In genomic region chr3:154172593-154172965, GRCm38 (mm10) we compare ENCODE assay signal across 22 mouse cellular contexts.
DNase-seq lines count a peak whose midpoint lies in the region; ATAC-seq and TF ChIP-seq lines count a peak whose summit lies in the region.
"Had no signal": no experiment of that assay in that cellular context is flagged by ENCODE, and none has a peak within 500 bp of the region (broad histone marks: within the 10 kb centered on the region; RNA-seq: fewer than 3 reads in every experiment).

No protein-coding gene starts in this region.

- WGBS in forebrain, embryonic 14.5 days, result 70% methylated on average over 5 of the region's 5 CpGs
- 83% methylated on average over 5 of the region's 5 CpGs for WGBS in hindbrain, embryonic 16.5 days
- 58% methylated on average over 5 of the region's 5 CpGs for WGBS in midbrain, postnatal 0 days
- WGBS in cerebellum, adult 2 months, result 72% methylated on average over 5 of the region's 5 CpGs

- H3K4me2 ChIP-seq in forebrain, embryonic 14.5 days (ENCODE audit: low read length), result no peak overlapping the region
- no peak overlapping the region for H3K4me2 ChIP-seq in hindbrain, embryonic 16.5 days (ENCODE audit: low read length)
- H3K4me2 ChIP-seq in midbrain, postnatal 0 days (ENCODE audit: low read depth, low read length, poor library complexity, severe bottlenecking), result no peak overlapping the region
- H3K4me2 ChIP-seq: embryonic facial prominence, embryonic 12.5 days; hindbrain, embryonic 15.5 days; stomach, embryonic 15.5 days had no signal

- no peak overlapping the region for H3K4me3 ChIP-seq in layer of hippocampus, adult 2 months
- H3K4me3 ChIP-seq in forebrain, embryonic 14.5 days (ENCODE audit: low read depth, low read length), result no peak overlapping the region
- H3K4me3 ChIP-seq in hindbrain, embryonic 16.5 days (ENCODE audit: low read length), result no peak overlapping the region
- H3K4me3 ChIP-seq in midbrain, postnatal 0 days (ENCODE audit: low read depth, low read length), result no peak overlapping the region
- H3K4me3 ChIP-seq in cerebellum, adult 2 months (replicated peaks; ENCODE audit: insufficient read depth, low read depth, low read length), result no peak overlapping the region
- H3K4me3 ChIP-seq: embryonic facial prominence, embryonic 12.5 days; hindbrain, embryonic 15.5 days; megakaryocyte, embryonic 14.5 days; myocyte; stomach, embryonic 15.5 days had no signal

- H3K4me1 ChIP-seq in forebrain, embryonic 14.5 days (ENCODE audit: control insufficient read depth, insufficient read depth, low read length), result peaks cover 15% of the 10 kb centered on the region
- H3K4me1 ChIP-seq in hindbrain, embryonic 16.5 days (ENCODE audit: control insufficient read depth, insufficient read depth, low read depth, low read length), result peaks cover 8% of the 10 kb centered on the region
- no peaks in the 10 kb centered on the region for H3K4me1 ChIP-seq in midbrain, postnatal 0 days (ENCODE audit: insufficient read depth, low read length)
- peaks cover 4% of the 10 kb centered on the region; the same call in 1 of the 2 replicates for H3K4me1 ChIP-seq in cerebellum, adult 2 months (ENCODE audit: control insufficient read depth, insufficient read depth, low read length)
- H3K4me1 ChIP-seq: stomach, embryonic 15.5 days had no signal

- no peaks in the 10 kb centered on the region for H3K27me3 ChIP-seq in forebrain, embryonic 14.5 days (replicated peaks; ENCODE audit: control insufficient read depth, insufficient read depth, low read length)
- no peaks in the 10 kb centered on the region for H3K27me3 ChIP-seq in hindbrain, embryonic 16.5 days (replicated peaks; ENCODE audit: control insufficient read depth, insufficient read depth, low read length)
- H3K27me3 ChIP-seq in midbrain, postnatal 0 days (ENCODE audit: insufficient read depth, low read length), result no peaks in the 10 kb centered on the region
- no peaks in the 10 kb centered on the region for H3K27me3 ChIP-seq in cerebellum, adult 2 months (ENCODE audit: control insufficient read depth, insufficient read depth, low read length)
- H3K27me3 ChIP-seq: embryonic facial prominence, embryonic 12.5 days; hindbrain, embryonic 15.5 days; stomach, embryonic 15.5 days had no signal

- no peak for DNase-seq in layer of hippocampus, adult 2 months (ENCODE audit: low spot score in 2 of 2)
- no peak for DNase-seq in layer of hippocampus, adult 9-10 months (ENCODE audit: low spot score)
- DNase-seq in forebrain, embryonic 14.5 days (ENCODE audit: low spot score), result no peak
- DNase-seq in midbrain, postnatal 0 days (ENCODE audit: low spot score), result no peak
- DNase-seq in ovary, postnatal 14 days (ENCODE audit: low spot score), result no peak
- DNase-seq in cerebellum, adult 2 months, result no peak
- DNase-seq: adrenal gland, adult 2 months; cerebellum, adult 9-11 months; gastrocnemius, postnatal 25 days; kidney, adult 2 months; kidney, postnatal 14 days; liver; liver, postnatal 0 days; lung, postnatal 10 days; thymus, adult 18-20 months; thymus, postnatal 4 days had no signal

- peak overlapping the region; percentile 94 for H3K27ac ChIP-seq in layer of hippocampus, adult 2 months
- peak overlapping the region; percentile 87 for H3K27ac ChIP-seq in forebrain, embryonic 14.5 days (ENCODE audit: low read depth, low read length)
- H3K27ac ChIP-seq in hindbrain, embryonic 16.5 days (ENCODE audit: low read depth, low read length), result peak overlapping the region; percentile 64
- H3K27ac ChIP-seq in midbrain, postnatal 0 days (ENCODE audit: low read depth, low read length), result peak overlapping the region; percentile 51
- no peak overlapping the region for H3K27ac ChIP-seq in cerebellum, adult 2 months (ENCODE audit: insufficient read depth, low read length)
- H3K27ac ChIP-seq: embryonic facial prominence, embryonic 12.5 days; stomach, embryonic 15.5 days had no signal

- no peak for TF ChIP-seq POLR2A in cerebellum, adult 2 months (IDR thresholded peaks at IDR 0.05; ENCODE audit: borderline replicate concordance, insufficient read depth, low read length)

- ATAC-seq in forebrain, embryonic 14.5 days, result no peak; the same call in 1 of the 2 replicates
- peak; percentile 48 for ATAC-seq in hindbrain, embryonic 16.5 days
- ATAC-seq in midbrain, postnatal 0 days (ENCODE audit: low FRiP score), result no peak
- ATAC-seq: liver, postnatal 0 days had no signal

- H3K36me3 ChIP-seq in forebrain, embryonic 14.5 days (ENCODE audit: control insufficient read depth, insufficient read depth, low read length), result no peaks in the 10 kb centered on the region
- no peaks in the 10 kb centered on the region for H3K36me3 ChIP-seq in hindbrain, embryonic 16.5 days (ENCODE audit: control insufficient read depth, insufficient read depth, low read length)
- no peaks in the 10 kb centered on the region for H3K36me3 ChIP-seq in midbrain, postnatal 0 days (ENCODE audit: insufficient read depth, low read length)
- H3K36me3 ChIP-seq: embryonic facial prominence, embryonic 12.5 days; hindbrain, embryonic 15.5 days; stomach, embryonic 15.5 days had no signal

- TF ChIP-seq CTCF in layer of hippocampus, adult 2 months (conservative IDR thresholded peaks at IDR 0.05), result no peak
- TF ChIP-seq CTCF in midbrain, postnatal 0 days (IDR thresholded peaks at IDR 0.05), result no peak
- no peak for TF ChIP-seq CTCF in cerebellum, adult 2 months (IDR thresholded peaks at IDR 0.05; ENCODE audit: borderline replicate concordance, insufficient read depth, low read depth, low read length)

- H3K9ac ChIP-seq in forebrain, embryonic 14.5 days (ENCODE audit: low read length), result no peak overlapping the region
- no peak overlapping the region for H3K9ac ChIP-seq in hindbrain, embryonic 16.5 days (ENCODE audit: low read depth, low read length)
- no peak overlapping the region for H3K9ac ChIP-seq in midbrain, postnatal 0 days (replicated peaks; ENCODE audit: low read length, poor library complexity, severe bottlenecking)
- H3K9ac ChIP-seq: embryonic facial prominence, embryonic 12.5 days; hindbrain, embryonic 15.5 days; liver, postnatal 0 days; stomach, embryonic 15.5 days had no signal

- no peaks in the 10 kb centered on the region for H3K9me3 ChIP-seq in forebrain, embryonic 14.5 days (replicated peaks; ENCODE audit: control insufficient read depth, low read length)
- no peaks in the 10 kb centered on the region for H3K9me3 ChIP-seq in hindbrain, embryonic 16.5 days (ENCODE audit: control insufficient read depth, low read length)
- H3K9me3 ChIP-seq in midbrain, postnatal 0 days (ENCODE audit: low read length), result no peaks in the 10 kb centered on the region
- H3K9me3 ChIP-seq: embryonic facial prominence, embryonic 12.5 days; hindbrain, embryonic 15.5 days; stomach, embryonic 15.5 days had no signal
